Mouse (Mus musculus) kidney, adult 2 months (tissue): Measurements from ENCODE around the gene Bsg.

Experiments
- CTCF ChIP-seq: fragments of 200-500 bp; conservative IDR thresholded peaks from 2 replicates; pipeline ENCODE4 v1.5.1; 2011; ENCODE audit warnings: low read depth, mild to moderate bottlenecking, control low read depth, low read length, moderate library complexity, mixed read lengths; ENCODE audit not compliant: insufficient read depth, insufficient read length
- POLR2A ChIP-seq: fragments of 200-500 bp; IDR thresholded peaks from one replicate; pipeline ENCODE4 v1.6.1; 2011; ENCODE audit warnings: low read depth, low read length, control low read depth

- TF ChIP-seq CTCF (no peak), POLR2A (no peak)
Measured at GRCm38 (mm10) chr10:79691986-79692548, 12.2 kb upstream of the Bsg start.
